Mouse (Mus musculus) frontal cortex, postnatal 25 days (tissue): ENCODE results near the gene Ncoa1.
"Not testable (repeated sequence)": the region's sequence is repeated elsewhere in the genome, so short reads cannot be mapped to it uniquely, and the experiment has no call there.

ENCODE experiments used
- DNase-seq, 2 experiments: peaks; one replicate each; pipeline ENCODE4 v3.0.0; 2022; ENCODE audit warnings: low spot score in 2 of 2

Ncoa1 gene

DNA sequence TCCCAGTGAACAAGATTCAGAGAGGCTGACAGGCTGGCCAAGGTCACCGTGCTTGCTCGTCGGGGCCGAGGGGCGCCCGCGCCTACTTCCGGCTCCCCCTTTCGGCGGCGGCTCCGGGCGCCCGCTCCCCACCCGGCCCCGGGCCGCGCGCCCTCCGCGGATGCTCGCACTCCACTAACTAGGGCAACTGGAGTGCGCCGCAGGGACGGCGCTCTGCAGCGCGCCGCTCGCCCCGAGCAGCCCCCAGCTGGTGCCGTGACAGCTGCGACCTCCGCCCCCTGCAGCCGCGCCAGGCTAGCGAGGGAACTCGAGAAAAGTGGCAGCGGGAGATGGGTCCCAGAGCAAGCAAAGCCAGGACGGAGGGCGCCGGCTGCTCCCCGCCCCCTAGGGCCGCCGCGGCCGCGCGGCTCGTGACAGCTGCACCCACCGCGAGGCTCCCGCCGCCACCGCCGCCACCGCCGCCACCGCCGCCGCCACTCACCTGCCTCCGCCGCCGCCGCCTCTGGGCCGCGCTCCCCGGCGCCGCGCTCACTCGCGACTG is 621 bp downstream of the Ncoa1 start:
- peak; percentile 25 to 43 for DNase-seq

DNA sequence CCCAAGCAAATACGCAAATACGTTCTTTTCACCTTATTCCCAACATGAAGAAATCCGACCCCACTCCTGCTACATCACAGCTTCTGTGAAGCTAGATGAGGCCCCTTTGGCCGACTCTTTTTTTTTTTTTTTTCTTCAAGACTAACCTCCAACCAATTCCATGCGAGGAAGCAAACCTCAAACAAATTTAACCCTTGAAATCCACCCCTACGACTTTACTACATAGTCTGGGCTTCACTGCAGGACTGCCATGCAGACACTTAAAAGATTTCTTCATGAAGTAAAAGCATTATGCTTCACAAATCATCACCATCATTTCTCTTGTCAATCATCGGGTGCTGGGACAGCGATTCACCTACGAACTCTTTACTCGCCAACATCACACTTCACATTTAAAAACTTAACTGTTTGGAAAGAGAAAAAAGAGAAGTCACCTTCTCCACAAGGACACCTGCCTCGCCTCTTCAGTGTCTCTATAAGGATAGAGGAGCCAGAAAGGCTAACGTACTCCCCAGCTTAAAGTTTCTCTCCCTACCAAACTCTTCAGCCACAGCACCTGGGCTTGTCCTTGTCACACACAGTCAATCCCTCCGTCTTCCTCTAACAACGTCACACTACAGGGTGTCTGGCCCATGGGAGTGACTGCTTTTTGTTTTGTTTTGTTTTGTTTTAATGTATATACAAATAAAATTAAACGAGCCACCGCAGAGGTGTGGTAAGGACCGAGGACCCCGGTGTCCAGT is 1.6 kb downstream of the Ncoa1 start:
- DNase-seq: no peak

DNA sequence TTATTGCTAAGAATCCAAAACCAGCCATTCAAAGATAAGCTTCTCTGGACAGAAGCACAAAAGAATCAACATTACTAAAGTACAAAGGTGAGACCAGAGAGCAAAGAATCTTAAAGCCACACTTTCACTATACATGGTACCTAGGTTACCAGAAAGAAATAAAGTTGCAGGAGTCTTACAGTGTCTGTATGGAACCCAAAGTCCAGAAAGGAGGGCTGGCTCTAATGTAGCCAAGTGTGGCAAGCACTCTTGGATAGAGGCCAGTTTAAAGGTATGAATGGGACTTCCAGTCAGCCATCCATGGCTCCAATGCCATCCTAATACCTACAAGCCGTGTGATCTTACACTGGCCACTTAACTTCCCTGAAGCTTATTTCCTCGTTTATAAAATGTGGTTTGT is 7.9 kb downstream of the Ncoa1 start:
- no peak for DNase-seq

DNA sequence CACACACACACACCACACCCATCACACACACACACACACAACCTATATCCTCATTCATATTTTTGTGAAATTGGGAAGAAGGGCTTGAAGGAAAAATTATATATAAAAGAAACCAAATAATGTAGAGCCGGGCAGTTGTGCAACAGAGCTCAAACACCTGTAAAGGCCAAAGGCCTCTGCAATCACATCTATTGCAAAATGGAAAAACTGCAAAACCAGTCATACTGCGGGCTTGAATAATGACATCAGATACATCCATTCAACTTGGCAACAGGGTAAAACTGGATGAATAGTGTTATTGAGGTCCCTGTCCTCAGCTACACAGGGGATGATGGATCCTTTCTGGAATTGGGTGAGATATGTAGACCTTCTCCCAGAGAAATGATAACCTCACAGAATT is 13.3 kb downstream of the Ncoa1 start:
- no peak for DNase-seq

DNA sequence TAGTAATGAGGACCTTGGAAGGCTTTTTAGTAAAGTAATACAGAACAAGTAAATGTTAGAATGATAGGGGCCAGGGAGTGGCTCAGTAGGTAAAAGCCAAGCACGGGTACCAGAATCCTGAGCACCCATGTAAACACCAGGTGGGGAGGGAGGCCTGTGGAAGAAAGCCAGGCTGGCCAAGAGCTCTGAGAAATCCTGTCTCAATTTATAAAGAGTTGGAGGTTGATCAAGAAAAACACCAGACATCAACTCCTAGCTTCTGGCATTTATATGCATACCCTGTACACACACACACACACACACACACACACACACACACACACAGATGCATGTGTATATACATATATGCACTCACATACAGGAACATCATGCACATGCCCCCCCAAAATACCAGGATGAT is 14.6 kb downstream of the Ncoa1 start:
- DNase-seq: no peak

DNA sequence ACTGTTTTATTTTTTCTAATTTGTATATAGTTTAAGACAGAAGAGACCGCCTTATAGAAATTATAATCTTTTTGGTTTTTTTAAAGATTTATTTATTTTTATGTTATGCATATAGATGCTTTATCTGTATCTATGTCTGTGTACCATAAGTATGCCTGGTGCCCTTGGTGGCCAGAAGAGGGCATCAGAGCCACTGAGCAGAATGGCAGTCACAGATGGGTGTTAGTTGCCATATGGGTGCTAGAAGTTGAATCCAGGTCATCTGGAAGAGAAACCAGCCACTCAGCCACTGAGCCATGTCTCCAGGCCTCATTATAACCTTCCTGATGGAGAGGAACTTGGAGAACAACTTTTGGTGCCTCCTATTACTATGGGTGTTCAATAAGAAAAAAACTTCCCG is 16.0 kb downstream of the Ncoa1 start:
- no peak for DNase-seq

DNA sequence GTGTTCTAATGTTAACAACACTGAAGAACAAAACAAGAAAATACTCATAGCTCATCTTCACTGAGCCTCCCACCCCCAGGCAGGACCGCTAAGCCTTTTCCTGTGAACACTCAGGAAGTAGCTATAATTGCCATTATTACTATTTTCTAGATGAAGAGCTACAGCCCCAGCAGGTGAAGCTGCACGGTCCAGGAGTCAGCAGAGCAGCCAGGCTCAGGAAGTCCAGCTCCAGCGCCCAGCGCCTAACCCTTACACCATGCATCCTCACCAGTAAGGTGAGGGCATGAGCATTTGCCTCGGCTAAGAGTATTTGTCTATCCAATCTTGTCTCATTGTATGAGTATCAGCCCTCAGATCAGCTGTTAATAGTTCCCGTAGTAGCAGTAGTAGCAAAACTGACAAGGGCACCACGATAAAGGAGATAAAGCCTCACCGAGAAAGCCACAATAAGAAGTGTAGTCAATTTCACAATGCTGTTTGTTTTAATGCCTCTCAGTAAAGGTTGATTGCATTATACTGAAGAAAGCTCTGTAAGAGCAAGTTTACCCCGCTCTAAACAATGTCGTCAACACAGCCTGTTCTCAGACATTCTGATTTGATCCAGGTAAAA is 21.9 kb downstream of the Ncoa1 start:
- DNase-seq: no peak

DNA sequence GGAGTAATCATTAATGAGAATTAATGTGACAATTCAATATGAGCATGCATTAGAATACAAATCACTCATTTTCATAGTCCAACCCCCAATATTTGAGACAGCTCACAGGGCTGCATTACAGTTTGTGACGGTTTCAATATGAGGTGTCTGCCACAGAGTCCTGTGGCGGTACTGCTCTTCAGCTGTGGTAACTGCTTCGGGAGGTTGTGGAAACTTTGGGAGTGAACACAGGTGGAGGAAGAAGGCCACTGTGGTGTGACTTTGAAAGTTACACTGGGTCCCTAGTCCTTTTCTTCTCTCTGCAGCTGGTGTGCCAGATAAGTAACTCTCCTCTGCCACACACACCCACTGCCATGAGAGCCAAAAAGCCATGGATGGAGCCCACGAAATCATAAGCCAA is 22.7 kb downstream of the Ncoa1 start:
- DNase-seq: no peak

DNA sequence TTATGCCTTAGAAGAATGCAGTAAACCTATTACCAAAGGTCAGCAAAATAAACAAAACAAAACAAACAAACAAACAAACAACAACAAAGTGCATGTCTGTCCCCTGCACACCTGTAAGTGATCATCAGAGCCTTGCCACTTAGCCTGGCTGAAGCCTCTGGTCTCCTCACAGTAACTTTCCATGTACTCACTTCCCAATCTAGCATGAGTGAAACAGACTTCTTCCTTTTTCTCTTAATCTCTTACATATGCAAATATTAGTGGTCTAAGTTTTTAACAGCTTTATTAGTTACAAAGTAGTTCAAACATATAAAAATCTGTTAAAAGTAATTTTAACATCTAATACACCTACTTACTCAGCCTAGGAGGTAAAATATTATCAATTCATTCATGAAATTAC is 24.7 kb downstream of the Ncoa1 start:
- no peak for DNase-seq

DNA sequence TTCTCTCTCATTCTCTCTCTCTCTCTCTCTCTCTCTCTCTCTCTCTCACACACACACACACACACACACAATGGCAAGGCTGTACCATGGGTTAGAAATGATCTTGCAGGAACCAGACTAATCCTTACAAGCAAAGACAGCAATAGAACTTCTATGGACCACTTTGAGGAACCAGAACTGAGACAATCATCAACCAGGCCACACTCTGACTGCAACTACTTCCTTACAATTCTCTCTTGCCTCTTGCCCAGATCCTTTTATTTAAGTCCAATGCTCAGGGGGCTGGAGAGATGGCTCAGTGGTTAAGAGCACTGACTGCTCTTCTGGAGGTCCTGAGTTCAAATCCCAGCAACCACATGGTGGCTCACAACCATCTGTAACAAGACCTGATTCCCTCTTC is 26.5 kb downstream of the Ncoa1 start:
- DNase-seq: not testable (repeated sequence)

DNA sequence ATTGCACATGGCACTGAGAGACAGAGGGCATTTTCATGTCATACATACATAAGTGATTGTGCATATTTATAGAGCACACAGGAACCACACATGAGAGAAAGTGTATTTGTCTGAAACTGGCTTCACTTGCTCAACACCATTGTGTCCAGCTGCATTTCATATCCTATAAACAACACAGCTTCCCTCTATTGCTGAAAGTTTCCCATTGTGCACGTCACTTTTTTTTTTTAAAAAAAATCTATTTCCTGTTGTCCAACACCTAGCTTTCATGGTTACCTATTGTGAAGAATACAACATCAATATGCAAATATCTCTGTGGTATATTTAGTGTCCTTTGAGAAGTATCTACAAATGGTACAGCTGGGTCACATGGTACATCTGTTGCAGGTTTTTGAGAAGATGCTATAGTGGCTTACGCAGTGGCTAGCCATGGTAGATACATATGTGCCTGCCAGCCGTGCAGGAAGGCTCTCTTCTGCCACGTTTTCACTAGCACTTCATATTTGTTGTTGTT is 28.8 kb downstream of the Ncoa1 start:
- DNase-seq: no peak

DNA sequence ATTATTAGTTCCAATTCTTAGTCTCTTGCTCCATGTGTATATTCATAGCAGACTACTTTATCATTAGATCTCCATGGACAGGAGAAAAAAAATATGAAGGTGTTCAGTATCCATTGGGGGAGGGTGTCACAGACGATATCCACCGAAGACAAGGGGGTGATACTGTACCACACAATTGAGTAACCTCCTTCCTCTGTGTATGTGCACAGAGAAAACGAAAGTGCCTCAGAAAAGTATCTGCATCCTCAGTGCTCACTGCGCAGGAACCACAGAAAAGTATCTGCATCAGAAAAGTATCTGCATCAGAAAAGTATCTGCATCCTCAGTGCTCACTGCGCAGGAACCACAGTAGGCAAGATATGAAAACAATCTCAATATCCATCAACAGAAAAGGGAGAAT is 32.0 kb downstream of the Ncoa1 start:
- DNase-seq: no peak

DNA sequence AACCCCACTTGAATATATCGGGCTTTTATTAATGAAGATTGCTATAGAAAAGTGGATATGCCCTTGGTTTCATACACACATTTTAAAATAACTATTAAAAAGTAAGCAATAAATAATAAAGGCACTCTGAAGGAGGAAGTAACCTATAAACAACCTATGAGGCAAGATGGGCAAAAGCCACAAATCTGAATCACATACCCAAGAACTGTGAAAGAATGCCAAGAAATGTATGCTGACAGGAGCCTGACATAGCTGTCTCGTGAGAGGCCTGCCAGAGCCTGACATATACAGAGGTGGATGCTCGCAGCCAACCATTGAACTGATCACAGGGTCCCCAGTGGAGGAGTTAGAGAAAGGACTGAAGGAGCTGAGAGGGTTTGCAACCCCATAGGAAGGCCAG is 35.5 kb downstream of the Ncoa1 start:
- DNase-seq: no peak

DNA sequence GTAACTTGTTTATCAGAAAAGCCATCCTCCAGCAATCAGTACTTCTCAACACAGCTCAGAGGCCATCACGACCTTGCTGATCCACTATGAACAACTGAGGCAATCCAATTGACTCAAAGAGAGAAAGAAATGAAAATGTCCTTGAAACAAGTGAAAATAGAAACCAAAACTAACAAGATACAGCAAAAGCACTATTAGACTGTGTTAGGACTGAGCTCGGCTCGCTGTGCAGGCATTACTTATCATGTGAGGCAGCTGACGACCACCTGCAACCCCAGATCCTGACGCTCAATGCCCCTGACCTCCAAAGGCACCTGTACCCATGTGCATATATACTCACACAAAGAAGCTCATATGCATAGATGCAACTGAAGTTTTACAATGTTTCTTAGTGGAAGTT is 40.8 kb downstream of the Ncoa1 start:
- DNase-seq: no peak

DNA sequence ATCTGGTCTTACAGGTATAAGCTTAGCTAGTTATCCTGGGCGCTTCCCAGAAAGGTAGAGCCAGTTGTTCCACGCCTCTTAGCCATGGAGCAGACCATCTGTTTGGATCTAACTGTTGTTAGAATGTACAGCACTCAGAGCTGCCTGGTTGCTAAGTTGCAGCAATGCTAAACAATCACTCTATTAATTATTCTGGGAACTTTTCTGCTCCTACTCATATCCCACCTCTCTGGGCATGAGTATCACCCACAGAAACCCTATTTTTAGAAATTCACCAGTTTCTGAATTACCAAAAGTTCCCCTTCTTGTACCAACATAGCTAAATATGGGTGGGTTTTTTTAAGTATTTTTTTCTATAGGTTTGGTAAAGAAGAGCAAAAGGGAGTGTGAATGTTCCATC is 43.4 kb downstream of the Ncoa1 start:
- no peak for DNase-seq

DNA sequence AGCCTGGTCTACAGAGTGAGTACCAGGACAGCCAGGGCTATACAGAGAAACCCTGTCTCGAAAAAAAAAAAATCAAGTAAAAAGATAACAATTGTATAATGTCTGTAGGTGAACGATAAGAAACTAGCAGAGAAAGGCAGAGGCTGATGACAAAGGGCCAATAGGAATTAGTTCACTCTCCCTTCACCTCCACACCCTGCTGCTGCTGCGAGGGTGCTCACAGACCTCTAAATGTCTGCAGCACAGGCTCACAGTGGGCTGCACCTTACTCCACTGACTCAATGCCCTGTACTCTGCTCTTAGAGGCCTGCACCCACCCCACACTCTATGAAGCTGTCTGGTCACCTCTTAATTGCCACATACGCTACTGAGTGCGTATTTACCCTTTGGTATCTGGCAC is 45.0 kb downstream of the Ncoa1 start:
- DNase-seq: no peak

DNA sequence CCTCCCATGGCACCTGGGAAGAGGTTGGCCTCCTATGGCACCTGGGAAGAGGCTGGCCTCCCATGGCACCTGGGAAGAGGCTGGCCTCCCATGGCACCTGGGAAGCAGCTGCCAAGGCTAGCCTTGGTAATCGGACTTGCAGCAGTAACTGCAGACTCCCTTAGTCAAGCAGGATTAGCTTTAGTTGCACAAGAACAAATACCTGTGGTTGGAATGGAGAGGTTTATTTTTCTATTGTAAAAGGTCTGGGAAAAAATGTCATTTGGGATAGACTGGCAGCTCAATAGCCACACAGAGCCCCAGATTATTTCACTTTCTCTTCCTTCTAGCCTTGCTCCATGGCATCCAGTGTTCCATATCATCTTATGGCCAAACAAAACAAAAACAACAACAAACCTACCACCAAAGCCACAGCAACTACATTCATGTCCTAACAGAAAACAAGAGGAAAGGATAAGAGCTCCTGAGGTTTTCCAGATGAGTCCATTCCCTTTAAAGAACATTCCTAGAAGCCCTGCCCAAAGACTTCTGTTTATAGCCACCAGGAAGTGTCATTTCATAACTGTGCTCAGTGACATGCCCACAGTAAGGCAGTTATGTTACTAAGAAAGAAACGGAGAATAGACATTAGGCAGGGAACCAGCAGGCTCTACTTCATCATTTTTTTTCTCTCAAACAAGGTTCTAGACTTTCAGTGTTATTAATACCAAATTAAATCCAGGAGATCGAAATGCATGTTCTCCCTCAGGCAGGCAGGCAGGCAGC is 46.7 kb downstream of the Ncoa1 start:
- no peak for DNase-seq

DNA sequence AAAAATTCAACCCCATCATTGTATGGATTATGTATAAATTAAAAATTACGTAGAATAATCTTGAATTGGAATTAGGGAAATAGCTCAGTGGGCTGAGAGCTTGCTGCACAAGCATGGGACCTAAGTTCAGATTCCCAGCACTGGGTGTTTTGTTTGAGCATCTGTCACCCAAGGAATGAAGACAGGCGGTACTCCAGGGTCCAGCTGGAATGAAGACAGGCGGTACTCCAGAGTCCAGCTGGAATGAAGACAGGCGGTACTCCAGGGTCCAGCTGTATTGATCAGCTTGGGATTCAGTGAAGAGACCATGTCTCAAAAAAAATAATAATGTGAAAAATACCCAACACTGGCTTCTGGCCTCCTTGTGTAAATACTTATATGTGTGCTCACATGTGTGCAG is 58.2 kb downstream of the Ncoa1 start:
- no peak for DNase-seq

DNA sequence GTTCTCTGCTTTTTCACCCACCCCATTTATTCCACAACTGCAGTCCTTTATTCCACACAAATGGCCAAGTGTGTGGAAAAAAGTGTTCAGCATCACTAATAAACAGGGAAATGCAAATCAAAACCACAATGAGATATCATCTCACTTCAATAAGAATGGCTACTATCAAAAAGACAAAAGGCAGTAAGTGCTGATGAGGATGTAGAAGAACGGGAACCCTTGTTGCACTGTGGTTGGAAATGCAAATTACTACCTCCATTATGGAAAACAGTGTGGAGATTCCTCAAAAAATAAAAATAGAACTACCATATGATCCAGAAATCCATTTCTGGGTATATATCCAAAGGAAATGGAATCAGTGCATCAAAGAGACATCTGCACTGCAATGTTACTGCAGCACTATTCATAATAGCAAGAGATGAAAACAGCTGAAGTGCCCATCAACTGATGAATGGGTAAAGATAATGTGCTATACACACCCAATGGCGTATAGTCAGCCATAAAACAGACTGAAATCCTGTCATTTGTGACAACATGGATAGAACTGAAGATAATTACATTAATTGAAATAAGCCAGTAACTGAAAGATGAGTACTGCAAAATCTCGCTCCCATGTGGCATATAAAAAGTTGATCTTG is 59.2 kb downstream of the Ncoa1 start:
- no peak for DNase-seq

DNA sequence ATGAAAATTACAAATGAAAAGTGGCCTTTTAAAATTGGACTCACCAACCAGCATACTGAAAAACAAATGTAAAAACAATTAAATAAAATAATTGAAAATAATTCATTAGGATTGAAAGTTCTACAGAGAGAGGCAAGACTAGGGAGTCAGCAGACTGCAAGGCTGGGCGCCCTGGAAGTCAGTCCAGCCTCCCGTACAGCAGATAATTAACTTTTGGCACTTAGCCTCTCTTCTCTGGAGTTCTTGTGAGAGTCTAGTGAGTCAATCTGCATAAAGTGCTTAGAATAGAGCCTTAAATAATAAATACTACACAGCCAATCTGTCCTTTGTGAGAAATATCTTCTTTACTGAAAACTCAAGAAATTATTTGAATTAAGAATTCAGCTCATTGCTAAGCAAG is 69.9 kb downstream of the Ncoa1 start:
- DNase-seq: no peak

DNA sequence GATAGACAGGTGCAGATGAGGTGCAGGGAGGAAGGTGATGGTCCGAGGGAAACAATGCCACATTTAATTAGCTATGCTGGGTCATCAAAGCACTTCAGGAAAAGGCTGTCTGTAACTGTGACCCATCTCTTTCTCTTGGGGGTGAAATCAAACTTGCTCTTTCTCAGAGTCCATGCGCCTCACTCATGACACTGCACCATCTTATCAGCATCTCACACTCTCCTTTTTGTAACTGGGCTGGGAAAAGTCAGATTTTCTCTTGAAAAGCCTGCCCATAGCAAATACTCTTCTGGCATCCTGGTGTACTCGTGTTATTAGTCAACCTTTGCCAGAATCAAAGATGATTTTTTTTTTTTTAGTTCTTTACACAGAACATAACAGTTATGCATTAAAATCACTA is 70.8 kb downstream of the Ncoa1 start:
- DNase-seq: no peak

DNA sequence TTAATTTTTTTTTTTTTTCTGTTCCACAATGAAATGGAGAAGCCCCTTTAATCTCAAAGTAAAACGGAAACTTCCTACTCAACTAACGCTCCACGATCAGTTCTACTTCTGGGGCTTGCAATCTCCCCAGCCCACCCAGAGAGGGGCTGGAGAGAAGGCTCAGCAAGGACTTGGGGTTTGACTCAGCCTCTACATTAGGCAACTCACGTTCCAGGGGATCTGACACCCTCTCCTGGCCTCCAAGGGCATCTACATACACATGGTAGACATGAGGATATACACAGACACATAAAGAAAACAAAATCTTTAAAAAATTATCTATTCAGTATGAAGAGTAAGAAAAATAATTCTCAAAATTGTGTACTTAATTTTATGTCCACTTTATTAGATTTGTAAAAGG is 73.8 kb downstream of the Ncoa1 start:
- DNase-seq: no peak
